Mouse (Mus musculus) embryonic facial prominence, embryonic 10.5 days (tissue): ENCODE measurements around the gene Gpr62. TPM values are rescaled to one million over a fixed set of nuclear protein-coding genes. Genes with fewer than 3 reads are reported as not detected.

Experiments used
- DNase-seq: peaks from one replicate; pipeline ENCODE4 v3.0.0-alpha.2; 2017; ENCODE audit warnings: low spot score
- H3K27ac ChIP-seq: fragments of 300-500 bp; sonication (generic); replicated peaks from 2 replicates; pipeline ENCODE4 v1.5.1; 2016; ENCODE audit warnings: mild to moderate bottlenecking
- H3K27me3 ChIP-seq: fragments of 300-500 bp; sonication (generic); replicated peaks from 2 replicates; pipeline ENCODE4 v1.6.1; 2016; ENCODE audit warnings: low read depth, mild to moderate bottlenecking; ENCODE audit not compliant: poor library complexity, severe bottlenecking
- H3K36me3 ChIP-seq: fragments of 300-500 bp; sonication (generic); replicated peaks from 2 replicates; pipeline ENCODE4 v1.6.1; 2016; ENCODE audit warnings: mild to moderate bottlenecking, moderate library complexity
- H3K4me1 ChIP-seq: fragments of 300-500 bp; sonication (generic); 2 replicates; pipeline ENCODE4 v1.6.1; 2016
- H3K4me3 ChIP-seq: fragments of 300-500 bp; sonication (generic); 2 replicates; pipeline ENCODE4 v1.5.1; 2016; ENCODE audit warnings: mild to moderate bottlenecking, moderate library complexity
- H3K9me3 ChIP-seq: fragments of 300-500 bp; sonication (generic); 2 replicates; pipeline ENCODE4 v1.6.1; 2016; ENCODE audit warnings: mild to moderate bottlenecking
- WGBS: fragments of 180-500 bp; shearing (Covaris S2); methylation state at CpG from one replicate; pipeline ENCODE4 v1.1.7; 2016; 5-methylcytosine and 5-hydroxymethylcytosine counted together
- polyA plus RNA-seq: library from polyadenylated mRNA; unstranded; fragments of >200 nt; fragmentation: Nextera tagmentation; extraction: Ambion mirVana; gene quantifications from 2 replicates; pipeline ENCODE4 v1.2.1, GENCODE M21; 2016

Gpr62 gene
- polyA plus RNA-seq, 1 experiment from 2014 or later = 0.55 TPM

DNA sequence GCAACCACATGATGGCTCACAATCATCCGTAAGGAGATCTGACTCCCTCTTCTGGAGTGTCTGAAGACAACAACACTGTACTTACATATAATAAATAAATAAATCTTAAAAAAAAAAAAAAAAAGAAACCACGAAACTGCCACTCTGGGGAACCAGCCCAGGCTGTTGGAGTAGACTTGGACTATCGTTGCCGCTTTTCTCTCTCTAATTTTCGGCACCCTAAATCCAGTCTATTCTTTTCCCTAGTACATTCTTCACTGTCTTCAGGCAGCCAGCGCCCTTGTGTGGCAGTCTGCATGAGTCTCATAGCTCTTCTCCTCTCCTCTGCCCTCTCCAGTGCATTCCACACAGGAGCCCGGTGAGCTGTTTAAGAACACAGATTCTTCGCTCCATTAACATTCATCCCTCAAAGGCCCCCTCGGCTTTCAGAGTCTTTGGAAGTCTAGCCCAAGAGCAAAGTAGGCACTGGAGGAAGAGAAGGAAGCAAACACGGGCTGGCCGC lies 37.0 kb downstream of the Gpr62 start:
- Histone ChIP-seq H3K27me3 (no peaks in the 10 kb centered on the region), H3K36me3 (peaks cover 36% of the 10 kb centered on the region), H3K9me3 (no peaks in the 10 kb centered on the region), H3K4me3 (peak overlapping the region; percentile 91), H3K4me1 (peaks cover 22% of the 10 kb centered on the region), H3K27ac (peak overlapping the region; percentile 98)
- WGBS = 23% methylated on average over 11 of the region's 11 CpGs
- no peak for DNase-seq

DNA sequence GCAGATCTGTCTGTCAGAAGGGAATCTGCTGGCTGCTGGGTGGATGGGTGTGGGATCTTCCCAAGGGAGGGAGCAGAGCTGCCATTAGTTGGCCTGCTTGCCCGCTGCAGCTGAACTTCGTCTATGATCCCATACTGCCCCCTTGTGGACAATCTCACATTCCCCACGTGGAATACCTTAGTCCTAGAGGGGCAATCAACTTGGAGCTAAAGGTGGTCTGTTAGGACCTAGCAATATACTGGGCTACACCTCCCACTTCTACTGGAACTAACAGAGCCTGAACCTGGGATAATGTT lies 43.9 kb downstream of the Gpr62 start:
- 0% methylated on average over 3 of the region's 3 CpGs for WGBS

DNA sequence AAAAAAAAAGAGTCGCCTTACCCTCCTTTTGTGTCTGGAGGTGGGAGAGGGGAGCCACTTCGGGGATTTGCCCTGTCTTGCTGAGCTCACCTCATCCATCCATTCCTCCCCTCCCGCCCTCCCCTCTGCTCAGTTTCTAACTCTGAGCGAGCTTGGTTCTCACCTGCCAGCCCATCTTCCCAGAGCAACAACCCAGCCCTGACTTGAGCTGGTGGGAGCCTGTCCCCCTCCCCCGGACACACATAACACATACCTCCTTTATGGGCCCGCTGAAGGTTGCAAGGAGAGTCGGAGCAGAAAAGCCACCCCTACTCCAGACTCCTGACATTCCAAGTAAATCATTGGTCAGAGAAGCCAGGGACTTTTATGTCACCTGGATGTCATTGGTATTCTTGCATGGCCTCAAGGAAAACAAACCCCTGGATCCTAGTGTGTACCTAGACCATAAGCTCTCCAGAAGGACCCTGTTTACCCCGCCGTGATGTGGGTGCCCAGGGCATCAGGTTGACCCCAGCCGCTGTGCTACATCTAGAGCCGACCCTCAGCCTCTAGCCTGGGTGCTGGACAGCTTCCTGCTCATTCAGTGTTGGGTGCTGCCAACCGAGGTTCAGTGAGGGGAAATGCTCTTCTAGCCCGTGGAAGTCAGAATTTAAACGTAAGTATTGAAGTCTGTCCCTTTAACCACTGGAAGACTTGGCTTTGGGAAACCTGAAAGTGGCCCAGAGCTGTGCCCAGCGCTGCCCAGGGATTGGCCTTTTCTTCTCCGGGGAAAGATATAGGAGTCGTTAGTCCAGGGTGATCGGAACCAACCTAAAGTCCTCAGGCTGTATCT lies 44.5 kb downstream of the Gpr62 start:
- Histone ChIP-seq H3K4me1 (peaks cover 53% of the 10 kb centered on the region), H3K4me3 (peak overlapping the region; percentile 35), H3K27me3 (peaks cover 13% of the 10 kb centered on the region), H3K9me3 (no peaks in the 10 kb centered on the region), H3K36me3 (no peaks in the 10 kb centered on the region), H3K27ac (peak overlapping the region; percentile 75)
- 5% methylated on average over 18 of the region's 18 CpGs for WGBS
- no peak for DNase-seq

More for the DNA sequence above, 43.9 kb downstream of the Gpr62 start:
- peak overlapping the region; percentile 75; the same call in 1 of the 2 replicates for H3K27ac ChIP-seq
- no peaks in the 10 kb centered on the region for H3K36me3 ChIP-seq
- H3K9me3 ChIP-seq = no peaks in the 10 kb centered on the region
- peaks cover 53% of the 10 kb centered on the region for H3K4me1 ChIP-seq
- peak; percentile 89 for DNase-seq
- H3K27me3 ChIP-seq = peaks cover 13% of the 10 kb centered on the region
- H3K4me3 ChIP-seq = peak overlapping the region; percentile 35

DNA sequence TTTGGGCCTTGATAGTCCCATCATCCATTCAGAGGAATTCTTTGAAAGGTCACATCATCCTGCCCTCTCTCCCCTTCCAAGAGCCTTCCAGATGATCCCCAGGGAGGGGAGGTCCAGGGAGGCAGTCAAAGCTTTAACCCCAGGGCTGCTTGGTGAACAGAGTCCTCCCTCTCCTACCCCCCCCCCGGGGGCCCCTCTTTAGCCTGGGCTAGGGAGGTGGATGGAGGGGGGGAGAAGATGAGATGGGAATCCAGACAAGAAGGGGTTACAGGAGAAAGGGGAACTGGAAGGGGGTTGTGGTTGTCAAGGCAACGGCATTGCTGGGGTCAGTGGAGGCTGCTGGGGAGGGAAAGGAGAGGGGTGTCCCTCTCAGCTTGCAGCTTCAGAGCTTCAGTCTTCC lies 45.1 kb downstream of the Gpr62 start:
- Histone ChIP-seq H3K4me3 (peak overlapping the region; percentile 35), H3K27ac (peak overlapping the region; percentile 75), H3K36me3 (no peaks in the 10 kb centered on the region), H3K9me3 (no peaks in the 10 kb centered on the region), H3K4me1 (peaks cover 53% of the 10 kb centered on the region), H3K27me3 (peaks cover 13% of the 10 kb centered on the region)
- WGBS = 0% methylated on average over 2 of the region's 2 CpGs
- DNase-seq = peak; percentile 83

DNA sequence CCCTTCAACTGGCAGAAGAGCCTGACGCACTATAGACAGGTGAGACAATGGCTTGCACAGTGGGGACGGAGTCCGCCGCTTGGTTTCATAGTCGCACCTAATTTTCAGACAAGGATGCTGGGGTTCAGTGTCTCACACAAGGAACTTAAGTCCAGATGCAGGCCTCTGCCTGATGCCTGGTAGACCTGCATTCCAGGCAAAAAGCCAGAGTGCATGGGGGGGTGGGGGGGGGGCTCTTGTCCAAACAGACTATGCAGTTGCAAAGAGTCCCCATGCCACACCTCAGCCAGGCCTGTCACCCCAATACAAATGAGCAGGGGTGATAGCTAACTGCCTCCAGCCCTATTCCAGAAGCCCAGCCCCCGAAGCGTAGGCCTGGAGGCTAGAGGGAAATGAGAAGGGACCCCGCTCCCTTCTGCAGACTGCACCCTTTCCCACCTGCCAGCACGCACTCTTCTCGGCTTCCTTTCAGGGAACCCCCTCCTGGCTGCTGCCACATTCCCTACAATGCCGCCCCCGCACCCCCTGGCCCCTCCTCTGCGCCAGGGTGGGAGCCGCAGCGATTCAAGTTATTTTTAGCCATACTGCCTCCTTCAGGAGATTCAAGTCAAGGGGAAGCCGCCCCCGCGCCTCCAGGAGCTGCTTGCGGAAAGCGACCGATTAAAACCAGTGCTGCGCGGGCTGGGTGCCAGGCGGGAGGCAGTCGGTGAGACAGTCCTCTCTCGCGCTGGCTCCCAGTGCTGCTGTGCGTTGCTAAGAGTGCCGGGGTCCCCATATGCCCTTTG lies 47.7 kb downstream of the Gpr62 start:
- peaks cover 48% of the 10 kb centered on the region for H3K4me1 ChIP-seq
- peak overlapping the region; percentile 51 for H3K4me3 ChIP-seq
- WGBS = 17% methylated on average over 29 of the region's 29 CpGs
- H3K27ac ChIP-seq = peak overlapping the region; percentile 84
- DNase-seq = peak; percentile 81
- no peaks in the 10 kb centered on the region for H3K9me3 ChIP-seq
- H3K27me3 ChIP-seq = peaks cover 13% of the 10 kb centered on the region
- H3K36me3 ChIP-seq = no peaks in the 10 kb centered on the region

DNA sequence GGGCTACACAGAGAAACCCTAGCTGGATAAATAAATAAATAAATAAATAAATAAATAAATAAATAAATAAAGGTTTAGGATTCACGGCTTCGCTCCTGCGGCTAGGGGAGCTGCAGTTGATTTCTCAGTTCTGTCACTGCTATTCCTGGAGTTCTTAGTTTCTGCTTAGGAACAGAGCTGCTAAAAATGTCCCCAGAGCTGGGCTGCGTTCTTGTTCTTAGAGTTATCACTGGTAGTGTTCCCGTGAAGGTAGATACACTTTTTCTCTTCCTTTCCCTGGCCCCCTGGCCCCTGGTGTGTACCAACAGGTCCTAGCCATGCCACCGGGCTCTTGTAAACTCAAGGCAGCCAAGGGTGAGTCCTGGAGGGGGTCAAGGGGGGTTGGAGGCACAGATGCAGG lies 48.9 kb downstream of the Gpr62 start:
- Histone ChIP-seq H3K4me1 (peaks cover 54% of the 10 kb centered on the region), H3K27me3 (peaks cover 13% of the 10 kb centered on the region)
- no peak for DNase-seq

More for the DNA sequence above, 48.9 kb downstream of the Gpr62 start:
- H3K36me3 ChIP-seq = no peaks in the 10 kb centered on the region
- H3K27ac ChIP-seq = 0 out of 2 replicates have a peak overlapping the region, but pooled peaks have one; percentile 49
- H3K9me3 ChIP-seq = no peaks in the 10 kb centered on the region
- 86% methylated on average over 6 of the region's 6 CpGs for WGBS
- no peak overlapping the region for H3K4me3 ChIP-seq

Other genes with a start within 250 kb of the Gpr62 start
- not detected in 2 replicates for gene Tlr9, start 243.3 kb downstream of the Gpr62 start, polyA plus RNA-seq
- gene Alas1, start 217.3 kb downstream of the Gpr62 start, polyA plus RNA-seq = 72.1 and 80.7 TPM in 2 replicates
- 39.9 and 46.4 TPM in 2 replicates for gene Poc1a, start 184.9 kb downstream of the Gpr62 start, polyA plus RNA-seq
- gene Dusp7, start 97.3 kb downstream of the Gpr62 start, polyA plus RNA-seq = 29.5 and 30.8 TPM in 2 replicates
- 1,047 and 1,078 TPM in 2 replicates for gene Rpl29, start 36.5 kb downstream of the Gpr62 start, polyA plus RNA-seq
- 43.2 and 46.1 TPM in 2 replicates for gene Acy1, start 27.6 kb downstream of the Gpr62 start, polyA plus RNA-seq
- 6.0 and 6.4 TPM in 2 replicates for gene Abhd14b, start 18.5 kb downstream of the Gpr62 start, polyA plus RNA-seq
- gene Abhd14a, start 18.3 kb downstream of the Gpr62 start, polyA plus RNA-seq = 40.1 and 40.4 TPM in 2 replicates
- gene Pcbp4, start 12.6 kb downstream of the Gpr62 start, polyA plus RNA-seq = 320 and 346 TPM in 2 replicates
- 77.5 and 83.8 TPM in 2 replicates for gene Rrp9, start 10.0 kb upstream of the Gpr62 start, polyA plus RNA-seq
- 1.6 and 3.2 TPM in 2 replicates for gene Parp3, start 11.0 kb upstream of the Gpr62 start, polyA plus RNA-seq
- gene Iqcf1, start 34.0 kb upstream of the Gpr62 start, polyA plus RNA-seq = not detected in 2 replicates
- gene Iqcf5, start 48.6 kb upstream of the Gpr62 start, polyA plus RNA-seq = not detected in 2 replicates
- gene Iqcf3, start 95.7 kb upstream of the Gpr62 start, polyA plus RNA-seq = not detected in 2 replicates
- not detected in 2 replicates for gene Iqcf4, start 105.1 kb upstream of the Gpr62 start, polyA plus RNA-seq
- gene Iqcf6, start 160.6 kb upstream of the Gpr62 start, polyA plus RNA-seq = not detected in 2 replicates
- gene Grm2, start 190.1 kb upstream of the Gpr62 start, polyA plus RNA-seq = 5.8 and 8.3 TPM in 2 replicates
- 27.4 and 28.7 TPM in 2 replicates for gene Tex264, start 220.0 kb upstream of the Gpr62 start, polyA plus RNA-seq